Mouse (Mus musculus) left cerebral cortex, postnatal 4 days (tissue): ENCODE data around the gene Apoe. TPM values are rescaled to one million over a fixed set of nuclear protein-coding genes. Genes with fewer than 3 reads are reported as not detected.

Experiments
- DNase-seq: peaks from one replicate; pipeline ENCODE4 v3.0.0-alpha.2; 2022
- intact Hi-C: fragments of 180-260 bp; cut with DNase I; formaldehyde crosslinking; loops from one replicate; pipeline ENCODE4 v1.15.1; 2025
- total RNA-seq, 2 experiments: library from RNA; stranded (reverse); gene quantifications; 2 replicates each; pipeline ENCODE4 v1.2.3; 2021

Gene Apoe
- total RNA-seq, 2 experiments from 2014 or later, result 576 to 662 TPM

DNA sequence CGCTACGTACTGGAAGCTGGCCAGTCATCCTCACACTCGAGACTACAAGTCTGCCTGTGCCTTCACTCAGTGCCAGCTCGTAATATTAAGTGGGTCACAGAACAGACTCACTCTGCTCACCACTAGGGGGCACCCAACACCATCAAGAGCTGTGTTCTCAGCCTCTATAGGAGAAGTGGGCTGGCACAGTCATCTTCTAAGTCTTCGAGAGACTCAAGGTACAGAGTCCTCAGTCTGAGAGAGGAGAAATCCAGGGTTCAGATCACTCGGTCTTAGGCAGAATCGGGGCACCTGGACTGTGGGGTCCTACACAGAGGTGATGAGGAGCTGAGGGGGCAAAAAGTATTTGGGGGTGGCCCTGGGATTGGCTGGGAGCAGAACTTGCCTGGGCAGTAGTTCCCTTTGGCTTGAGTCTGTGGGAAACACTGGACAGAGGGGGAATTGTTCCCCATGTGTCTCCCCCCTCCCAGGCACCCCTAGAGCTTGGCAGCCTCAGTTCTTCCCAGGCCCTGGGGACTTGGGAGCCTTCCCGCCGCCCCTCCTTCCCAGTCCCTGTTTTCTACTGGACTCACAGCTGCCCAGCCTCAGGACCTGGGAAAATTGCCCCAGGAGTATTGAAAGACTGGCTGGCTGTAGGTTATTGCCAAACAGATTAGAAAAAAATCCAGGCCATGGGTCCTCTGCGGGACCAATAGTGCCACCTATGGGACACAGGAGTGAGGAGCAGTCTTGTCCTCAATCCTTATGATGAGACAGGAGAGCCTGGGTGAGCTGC is 29.9 kb downstream of the Apoe start:
- DNase-seq, result peak; percentile 94
- intact Hi-C loops, result no loop called here

DNA sequence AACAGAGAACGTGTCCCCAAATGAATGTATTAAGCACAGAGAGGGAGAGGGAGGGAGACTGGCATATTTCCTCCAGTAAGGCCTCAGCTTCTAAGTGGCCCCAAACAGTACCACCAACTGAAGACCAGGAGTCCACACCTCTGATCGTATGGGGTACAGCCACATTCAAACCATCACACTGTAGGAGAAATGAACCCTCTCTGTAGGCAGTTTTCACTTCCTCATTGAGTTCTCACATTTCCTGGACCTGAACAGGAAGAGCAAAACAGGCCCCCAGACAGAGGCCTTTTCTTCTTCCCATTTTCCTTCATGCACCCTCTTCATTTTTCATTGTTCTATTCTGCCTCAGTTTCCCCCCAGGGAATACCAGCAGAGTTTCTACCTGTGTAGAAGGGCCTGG is 31.6 kb downstream of the Apoe start:
- intact Hi-C loops, result loop anchor here (1.0 kb wide), 1 partner anchor 34 kb away; no protein-coding TSS in a partner anchor

DNA sequence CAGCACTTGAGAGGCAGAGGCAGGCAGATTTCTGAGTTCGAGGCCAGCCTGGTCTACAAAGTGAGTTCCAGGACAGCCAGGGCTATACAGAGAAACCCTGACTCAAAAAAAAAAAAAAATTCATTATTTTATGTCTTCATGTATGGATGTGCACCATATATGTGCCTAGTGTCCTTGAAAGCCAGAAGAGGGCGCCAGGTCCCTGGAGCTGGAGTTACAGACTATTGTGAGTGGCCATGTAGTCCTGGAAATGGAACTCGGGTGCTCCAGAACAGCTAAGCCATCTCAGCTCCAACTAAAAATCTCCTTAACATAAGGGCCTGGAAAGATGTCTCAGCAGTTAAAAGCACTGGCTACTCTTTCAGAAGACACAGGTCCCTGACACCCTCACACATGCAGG is 32.2 kb downstream of the Apoe start:
- intact Hi-C loops, result loop anchor here (1.0 kb wide), 1 partner anchor 35 kb away; no protein-coding TSS in a partner anchor
- DNase-seq, result no peak

More for the DNA sequence above, 31.6 kb downstream of the Apoe start:
- DNase-seq, result no peak

DNA sequence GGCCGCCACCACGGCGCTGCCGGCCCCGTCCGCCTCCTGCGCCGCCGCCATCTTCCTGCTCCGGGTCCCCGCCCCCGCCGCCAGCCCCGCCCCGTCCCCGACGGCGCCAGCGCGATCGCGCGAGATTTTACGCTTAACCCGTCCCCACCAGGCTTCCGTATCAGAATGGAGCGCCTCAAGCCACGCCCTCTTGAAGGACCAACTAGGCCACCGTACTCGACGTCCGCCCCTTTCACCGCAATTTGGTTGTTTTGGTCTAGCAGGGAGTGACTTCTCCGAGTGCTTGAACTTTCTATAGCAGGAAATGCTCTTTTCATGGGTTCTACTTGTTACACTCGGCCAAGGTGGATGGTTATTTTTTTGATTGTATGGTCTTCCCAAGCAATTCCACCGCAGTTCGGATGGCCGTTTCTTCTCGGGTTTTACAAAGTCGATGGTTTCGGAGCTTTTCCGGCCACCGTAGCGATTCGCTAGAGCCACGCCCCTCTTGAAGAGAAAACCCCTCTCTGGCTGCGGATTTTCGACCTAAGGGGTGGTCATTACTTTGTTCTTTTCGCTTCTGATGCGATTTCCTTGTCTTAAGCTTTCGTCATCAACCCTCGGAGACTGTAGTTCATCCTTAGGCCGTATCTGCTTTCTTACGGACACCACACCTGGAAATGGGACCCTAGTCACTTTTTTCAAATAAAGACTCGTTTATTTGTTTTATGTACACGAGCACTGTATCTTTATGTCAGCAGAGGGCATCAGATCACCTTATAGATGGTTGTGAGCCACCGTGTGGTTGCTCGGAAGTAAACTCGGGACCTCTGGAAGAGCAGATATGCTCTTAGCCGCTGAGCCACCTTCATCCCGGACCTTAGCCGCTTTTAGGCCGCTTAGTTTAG is 33.8 kb downstream of the Apoe start, which contains the start of gene Clptm1:
Clptm1 (minus strand) TSS at position 79 of the 887 bp plus-strand sequence.
- DNase-seq, result peak; percentile 97
- intact Hi-C loops, result no loop called here

- intact Hi-C loops, result no loop called here
- DNase-seq, result no peak
Observed at GRCm38 (mm10) chr7:19664455-19664954, 34.5 kb downstream of the Apoe start.

GRCm38 (mm10) chr7:19663940-19664339 is 35.0 kb downstream of the Apoe start:
- intact Hi-C loops, result no loop called here
- DNase-seq, result no peak

DNA sequence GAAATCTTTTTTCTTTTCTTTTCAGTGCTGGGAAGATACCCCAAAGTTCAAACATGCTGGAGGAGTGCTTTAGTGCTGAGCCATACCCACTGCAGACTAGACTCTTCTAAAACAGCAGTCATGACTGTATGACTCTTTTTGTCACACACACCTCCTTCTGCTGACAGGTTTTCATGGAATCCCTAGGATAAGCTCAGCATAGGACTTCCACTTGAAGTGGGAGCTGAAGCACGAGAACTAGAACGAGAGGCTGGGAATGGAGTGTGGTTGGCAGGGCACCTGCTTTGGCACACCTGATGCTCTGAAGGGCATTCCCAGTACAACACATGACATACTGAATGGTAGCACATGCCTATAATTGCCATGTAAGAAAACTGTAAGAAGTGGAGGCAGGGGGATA is 46.4 kb downstream of the Apoe start:
- intact Hi-C loops, result no loop called here
- no peak for DNase-seq

DNA sequence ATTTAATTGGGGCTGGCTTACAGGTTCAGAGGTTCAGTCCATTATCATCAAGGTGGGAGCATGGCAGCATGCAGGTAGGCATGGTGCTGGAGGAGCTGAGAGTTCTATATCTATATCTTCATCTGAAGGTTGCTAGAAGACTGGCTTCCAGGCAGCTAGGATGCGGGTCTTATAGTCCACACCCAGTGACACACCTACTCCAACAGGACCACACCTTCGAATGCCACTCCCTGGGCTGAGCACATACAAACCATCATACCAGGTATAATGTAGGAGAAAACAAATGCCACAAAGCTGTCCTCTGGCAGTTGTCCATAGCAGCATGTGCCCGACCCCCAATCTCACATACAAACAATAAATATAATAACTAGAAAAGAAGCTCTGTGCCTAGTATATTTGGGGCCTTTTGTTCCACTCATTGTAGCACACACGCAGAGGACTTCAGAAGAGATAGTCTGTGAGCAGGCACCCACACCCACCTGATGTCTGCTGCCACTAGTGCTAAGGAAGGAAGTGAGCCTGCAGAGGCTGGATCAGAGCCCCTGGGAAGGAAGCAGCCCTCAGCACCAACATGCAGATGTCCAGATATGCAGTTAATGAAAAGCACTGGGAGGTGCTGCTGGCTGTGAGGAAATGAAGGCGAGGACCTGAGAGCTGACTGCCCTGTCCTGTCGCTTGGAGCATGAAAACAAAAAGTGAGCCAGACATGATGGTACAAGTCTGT is 47.8 kb downstream of the Apoe start:
- DNase-seq, result no peak
- intact Hi-C loops, result no loop called here

Other genes starting within 250 kb of the Apoe start
- gene Mark4, start 240.4 kb downstream of the Apoe start, total RNA-seq, result 100 to 1,000 TPM; 118 to 119 TPM
- under 1 TPM; 0.42 to 0.46 TPM for gene Exoc3l2, start 235.9 kb downstream of the Apoe start, total RNA-seq
- gene Bloc1s3, start 190.8 kb downstream of the Apoe start, total RNA-seq, result 1 to 10 TPM; 8.5 to 8.8 TPM
- 10 to 100 TPM; 17.9 to 19.0 TPM for gene Trappc6a, start 190.8 kb downstream of the Apoe start, total RNA-seq
- under 1 TPM; 0.90 to 0.91 TPM for gene Nkpd1, start 181.3 kb downstream of the Apoe start, total RNA-seq
- 10 to 100 TPM; 81.1 to 85.1 TPM for gene Ppp1r37, start 136.1 kb downstream of the Apoe start, total RNA-seq
- gene Zfp296, start 121.9 kb downstream of the Apoe start, total RNA-seq, result under 1 TPM; 0.22 to 0.24 TPM
- 10 to 100 TPM; 56.0 to 58.2 TPM for gene Gemin7, start 121.6 kb downstream of the Apoe start, total RNA-seq
- 100 to 1,000 TPM in 1 of 2 experiments, 10 to 100 TPM in 1; 98.0 to 106 TPM for gene Clasrp, start 94.7 kb downstream of the Apoe start, total RNA-seq
- gene Relb, start 69.8 kb downstream of the Apoe start, total RNA-seq, result 1 to 10 TPM; 5.5 to 7.5 TPM
- 100 to 1,000 TPM; 105 to 115 TPM for gene Clptm1, start 34.2 kb downstream of the Apoe start, total RNA-seq
- not detected for gene Apoc2, start 21.2 kb downstream of the Apoe start, total RNA-seq
- not detected for gene Gm44805, start 17.8 kb downstream of the Apoe start, total RNA-seq
- not detected for gene Apoc4, start 17.7 kb downstream of the Apoe start, total RNA-seq
- gene Apoc1, start 6.5 kb downstream of the Apoe start, total RNA-seq, result 1 to 10 TPM; 2.1 to 3.6 TPM
- 100 to 1,000 TPM in 1 of 2 experiments, 10 to 100 TPM in 1; 95.8 to 104 TPM for gene Tomm40, start 16.2 kb upstream of the Apoe start, total RNA-seq
- gene Nectin2, start 51.3 kb upstream of the Apoe start, total RNA-seq, result 10 to 100 TPM; 35.7 to 36.4 TPM
- gene Bcam, start 71.8 kb upstream of the Apoe start, total RNA-seq, result 1 to 10 TPM; 6.8 to 7.4 TPM
- gene Cblc, start 97.6 kb upstream of the Apoe start, total RNA-seq, result under 1 TPM in 1 of 2 experiments, not detected in 1; 0.93 TPM
- gene Bcl3, start 123.6 kb upstream of the Apoe start, total RNA-seq, result 1 to 10 TPM in 1 of 2 experiments, under 1 TPM in 1; 0.76 to 1.3 TPM
- 10 to 100 TPM; 14.8 to 15.9 TPM for gene Gm19345, start 152.8 kb upstream of the Apoe start, total RNA-seq
- not detected for gene Ceacam16, start 162.1 kb upstream of the Apoe start, total RNA-seq
- gene Ceacam19, start 188.8 kb upstream of the Apoe start, total RNA-seq, result not detected
- gene Pvr, start 222.0 kb upstream of the Apoe start, total RNA-seq, result 10 to 100 TPM; 14.6 to 18.8 TPM